Mouse (Mus musculus) myocyte (in vitro differentiated cells): ENCODE measurements at regions not wholly inside any gene's neighbourhood (a gene's known extent, or its start where the extent isn't known, plus 50 kb on each side); places are given as distances from the start of the nearest gene placed in this dataset.

ENCODE experiments used
- H3K27me3 ChIP-seq: one replicate; pipeline ENCODE4 v1.6.1; 2011; ENCODE audit not compliant: control insufficient read depth, insufficient read depth, insufficient read length
- H3K36me3 ChIP-seq: one replicate; pipeline ENCODE4 v1.6.1; 2011; ENCODE audit not compliant: control insufficient read depth, insufficient read depth
- H3K4me2 ChIP-seq: one replicate; pipeline ENCODE4 v1.6.1; 2011; ENCODE audit warnings: low read depth, control low read depth
- H3K4me3 ChIP-seq: one replicate; pipeline ENCODE4 v1.5.1; 2011; ENCODE audit warnings: mild to moderate bottlenecking, control low read depth, moderate library complexity
- H3K79me2 ChIP-seq: one replicate; pipeline ENCODE4 v1.6.1; 2011; ENCODE audit not compliant: control insufficient read depth, insufficient read depth
- H3ac ChIP-seq: one replicate; pipeline ENCODE4 v1.6.1; 2011; ENCODE audit not compliant: control insufficient read depth, insufficient read length
- CEBPB ChIP-seq: IDR thresholded peaks from 2 replicates; pipeline ENCODE4 v1.6.1; 2011; ENCODE audit warnings: mild to moderate bottlenecking, moderate library complexity; ENCODE audit not compliant: poor library complexity, insufficient read depth, severe bottlenecking
- MYOD1 ChIP-seq, 3 experiments: IDR thresholded peaks; one replicate each; pipeline ENCODE4 v1.6.1; 2011; ENCODE audit warnings: control low read depth in 2 of 3, low read depth in 2 of 3, mild to moderate bottlenecking in 2 of 3, moderate library complexity in 1 of 3; ENCODE audit not compliant: insufficient read length in 2 of 3, control insufficient read depth in 1 of 3
- MYOG ChIP-seq, 3 experiments: IDR thresholded peaks; one replicate each; pipeline ENCODE4 v1.6.1; 2011; ENCODE audit warnings: control low read depth in 2 of 3, low read depth in 2 of 3, mild to moderate bottlenecking in 2 of 3; ENCODE audit not compliant: insufficient read length in 2 of 3, control insufficient read depth in 1 of 3, insufficient read depth in 1 of 3

- TF ChIP-seq MYOD1 (IDR thresholded peaks at IDR 0.05; ENCODE audit: control insufficient read depth in 1 of 3, insufficient read length in 2 of 3, low read depth in 2 of 3) = peak in 1 of 3 experiments; percentile 35
- peak in 1 of 3 experiments; percentile 3 for TF ChIP-seq MYOG (IDR thresholded peaks at IDR 0.05; ENCODE audit: control insufficient read depth in 1 of 3, insufficient read depth in 1 of 3, insufficient read length in 2 of 3, low read depth in 2 of 3)
- no peak for TF ChIP-seq CEBPB
- no peaks in the 10 kb centered on the region for H3K79me2 ChIP-seq
- H3K4me3 ChIP-seq = no peak overlapping the region
- H3K4me2 ChIP-seq = no peak overlapping the region
- H3ac ChIP-seq = no peak overlapping the region
- no peaks in the 10 kb centered on the region for H3K27me3 ChIP-seq
- H3K36me3 ChIP-seq = no peaks in the 10 kb centered on the region
Measured at GRCm38 (mm10) chr3:151386103-151386502, 51.6 kb upstream of the Adgrl4 start.
